Mouse (Mus musculus) thymus, adult 18-20 months (tissue): ENCODE measurements around the gene Fam111a.
"Not testable (repeated sequence)": the region's sequence is repeated elsewhere in the genome, so short reads cannot be mapped to it uniquely, and the experiment has no call there.

Source experiments
- DNase-seq, 2 experiments: peaks; one replicate each; pipeline ENCODE4 v3.0.0; 2022; ENCODE audit warnings: mixed read lengths in 2 of 2

Fam111a gene

GRCm38 (mm10) chr19:12545440-12545839 lies at the start of gene Fam111a:
TSS of gene Fam111a (plus strand) at chr19:12545740.
- not testable (repeated sequence) for DNase-seq

GRCm38 (mm10) chr19:12496241-12496640 lies 49.3 kb upstream of the Fam111a start:
- no peak for DNase-seq

GRCm38 (mm10) chr19:12497909-12498308 lies 47.6 kb upstream of the Fam111a start:
- DNase-seq, result no peak

- no peak for DNase-seq
Observed at GRCm38 (mm10) chr19:12498321-12498720, 47.2 kb upstream of the Fam111a start.

GRCm38 (mm10) chr19:12498941-12499340 lies 46.6 kb upstream of the Fam111a start:
- DNase-seq, result no peak

GRCm38 (mm10) chr19:12499485-12499884 lies 46.1 kb upstream of the Fam111a start:
- no peak for DNase-seq

- no peak for DNase-seq
Observed at GRCm38 (mm10) chr19:12500124-12500523, 45.4 kb upstream of the Fam111a start.

- peak in 1 of 2 experiments; percentile 22 for DNase-seq
Observed at GRCm38 (mm10) chr19:12500881-12501311, 44.6 kb upstream of the Fam111a start.

- DNase-seq, result peak; percentile 75 to 83
Observed at GRCm38 (mm10) chr19:12501370-12502347, 43.9 kb upstream of the Fam111a start, which contains the start of gene Dtx4. TSS of gene Dtx4 (minus strand) at chr19:12501454.

GRCm38 (mm10) chr19:12502756-12503155 lies 42.8 kb upstream of the Fam111a start:
- DNase-seq, result no peak

GRCm38 (mm10) chr19:12514621-12515020 lies 30.9 kb upstream of the Fam111a start:
- no peak for DNase-seq

GRCm38 (mm10) chr19:12517671-12518540 lies 27.6 kb upstream of the Fam111a start:
- peak; percentile 13 to 36 for DNase-seq

GRCm38 (mm10) chr19:12518541-12518890 lies 27.0 kb upstream of the Fam111a start:
- no peak for DNase-seq

- DNase-seq, result no peak
Observed at GRCm38 (mm10) chr19:12523377-12523776, 22.2 kb upstream of the Fam111a start.

GRCm38 (mm10) chr19:12537168-12537567 lies 8.4 kb upstream of the Fam111a start:
- no peak for DNase-seq

GRCm38 (mm10) chr19:12539975-12540374 lies 5.6 kb upstream of the Fam111a start:
- DNase-seq, result no peak

- DNase-seq, result no peak
Observed at GRCm38 (mm10) chr19:12540727-12541126, 4.8 kb upstream of the Fam111a start.

- peak; percentile 21 to 70 for DNase-seq
Observed at GRCm38 (mm10) chr19:12541644-12542043, 3.9 kb upstream of the Fam111a start.

- no peak for DNase-seq
Observed at GRCm38 (mm10) chr19:12549166-12549565, 3.6 kb downstream of the Fam111a start.

GRCm38 (mm10) chr19:12550005-12550942 lies 4.7 kb downstream of the Fam111a start:
- DNase-seq, result no peak

GRCm38 (mm10) chr19:12556293-12556692 lies 10.8 kb downstream of the Fam111a start:
- DNase-seq, result no peak

- no peak for DNase-seq
Observed at GRCm38 (mm10) chr19:12558219-12558618, 12.7 kb downstream of the Fam111a start.
